Mouse (Mus musculus) forebrain, embryonic 10.5 days (tissue): Measurements from ENCODE around the gene Magel2. TPM values are rescaled to one million over a fixed set of nuclear protein-coding genes. Genes with fewer than 3 reads are reported as not detected.

ENCODE experiments used
- polyA plus RNA-seq: library from polyadenylated mRNA; unstranded; fragments of >200 nt; fragmentation: Nextera tagmentation; extraction: Ambion mirVana; gene quantifications from 2 replicates; pipeline ENCODE4 v1.2.1, GENCODE M21; 2016

Gene Magel2
- polyA plus RNA-seq, 1 experiment from 2014 or later, result 4.6 TPM

Other genes starting within 250 kb of the Magel2 start
- 70.7 and 79.9 TPM in 2 replicates for gene Ndn, start 30.4 kb upstream of the Magel2 start, polyA plus RNA-seq
- 14.9 and 16.2 TPM in 2 replicates for gene Mkrn3, start 43.1 kb downstream of the Magel2 start, polyA plus RNA-seq
- gene Peg12, start 87.5 kb downstream of the Magel2 start, polyA plus RNA-seq, result 125 and 130 TPM in 2 replicates